Mouse (Mus musculus): Measurements from ENCODE around the gene Otud1. TPM values are rescaled to one million over a fixed set of nuclear protein-coding genes. Genes with fewer than 3 reads are reported as not detected.

Gene Otud1
- polyA plus RNA-seq, 1 experiment: 12.4 TPM

- no peak for TF ChIP-seq CTCF (IDR thresholded peaks at IDR 0.05; ENCODE audit: extremely low read depth, insufficient read depth, insufficient read length, insufficient replicate concordance)
- TF ChIP-seq POLR2A (IDR thresholded peaks at IDR 0.05; ENCODE audit: low read depth, low read length): no peak
- Histone ChIP-seq H3K36me3 (ENCODE audit: control insufficient read depth, insufficient read depth, low read length) (no peaks in the 10 kb centered on the region), H3K4me1 (ENCODE audit: control insufficient read depth, insufficient read depth, insufficient read length) (peaks cover 9% of the 10 kb centered on the region), H3K27me3 (ENCODE audit: control insufficient read depth, insufficient read depth, low read length) (no peaks in the 10 kb centered on the region), H3K4me3 (ENCODE audit: extremely low read depth, insufficient read depth, insufficient read length) (peak overlapping the region; percentile 91), H3K27ac (ENCODE audit: insufficient read depth, low read length) (peak overlapping the region; percentile 95)
- WGBS: 5% methylated on average over 49 of the region's 49 CpGs
- DNase-seq (ENCODE audit: low read depth in 1 of 2, low spot score in 2 of 2): peak in 1 of 2 experiments; percentile 40
These were observed 1.3 kb downstream of the Otud1 start for GRCm38 (mm10) chr2:19658661-19659384.

- Histone ChIP-seq H3K4me3 (ENCODE audit: extremely low read depth, insufficient read depth, insufficient read length) (no peak overlapping the region), H3K27ac (ENCODE audit: insufficient read depth, low read length) (no peak overlapping the region), H3K4me1 (ENCODE audit: control insufficient read depth, insufficient read depth, insufficient read length) (peaks cover 9% of the 10 kb centered on the region), H3K27me3 (ENCODE audit: control insufficient read depth, insufficient read depth, low read length) (no peaks in the 10 kb centered on the region), H3K36me3 (ENCODE audit: control insufficient read depth, insufficient read depth, low read length) (no peaks in the 10 kb centered on the region)
- no peak for DNase-seq (ENCODE audit: low read depth in 1 of 2, low spot score in 2 of 2)
- TF ChIP-seq POLR2A (IDR thresholded peaks at IDR 0.05; ENCODE audit: low read depth, low read length) (no peak), CTCF (IDR thresholded peaks at IDR 0.05; ENCODE audit: extremely low read depth, insufficient read depth, insufficient read length, insufficient replicate concordance) (no peak)
These were observed 3.3 kb downstream of the Otud1 start for GRCm38 (mm10) chr2:19660875-19661274.

- Histone ChIP-seq H3K4me3 (ENCODE audit: extremely low read depth, insufficient read depth, insufficient read length) (no peak overlapping the region), H3K4me1 (ENCODE audit: control insufficient read depth, insufficient read depth, insufficient read length) (peaks cover 10% of the 10 kb centered on the region; the same call in 1 of the 2 replicates), H3K36me3 (ENCODE audit: control insufficient read depth, insufficient read depth, low read length) (no peaks in the 10 kb centered on the region), H3K27me3 (ENCODE audit: control insufficient read depth, insufficient read depth, low read length) (no peaks in the 10 kb centered on the region), H3K27ac (ENCODE audit: insufficient read depth, low read length) (no peak overlapping the region)
- no peak for DNase-seq (ENCODE audit: low read depth in 1 of 2, low spot score in 2 of 2)
- TF ChIP-seq POLR2A (IDR thresholded peaks at IDR 0.05; ENCODE audit: low read depth, low read length) (no peak), CTCF (IDR thresholded peaks at IDR 0.05; ENCODE audit: extremely low read depth, insufficient read depth, insufficient read length, insufficient replicate concordance) (no peak)
- 77% methylated on average over 4 of the region's 4 CpGs for WGBS
These were observed 5.7 kb downstream of the Otud1 start for GRCm38 (mm10) chr2:19663146-19663848.

- Histone ChIP-seq H3K27ac (ENCODE audit: insufficient read depth, low read length) (no peak overlapping the region), H3K4me3 (ENCODE audit: extremely low read depth, insufficient read depth, insufficient read length) (no peak overlapping the region), H3K4me1 (ENCODE audit: control insufficient read depth, insufficient read depth, insufficient read length) (peaks cover 6% of the 10 kb centered on the region; the same call in 1 of the 2 replicates), H3K27me3 (ENCODE audit: control insufficient read depth, insufficient read depth, low read length) (no peaks in the 10 kb centered on the region), H3K36me3 (ENCODE audit: control insufficient read depth, insufficient read depth, low read length) (no peaks in the 10 kb centered on the region)
- no peak for TF ChIP-seq CTCF (IDR thresholded peaks at IDR 0.05; ENCODE audit: extremely low read depth, insufficient read depth, insufficient read length, insufficient replicate concordance)
- TF ChIP-seq POLR2A (IDR thresholded peaks at IDR 0.05; ENCODE audit: low read depth, low read length): no peak
- no peak for DNase-seq (ENCODE audit: low read depth in 1 of 2, low spot score in 2 of 2)
- 96% methylated on average over 6 of the region's 6 CpGs for WGBS
These were observed 6.6 kb downstream of the Otud1 start for GRCm38 (mm10) chr2:19664147-19664546.

GRCm38 (mm10) chr2:19664555-19665475 lies 7.3 kb downstream of the Otud1 start:
- TF ChIP-seq POLR2A (IDR thresholded peaks at IDR 0.05; ENCODE audit: low read depth, low read length) (no peak), CTCF (IDR thresholded peaks at IDR 0.05; ENCODE audit: extremely low read depth, insufficient read depth, insufficient read length, insufficient replicate concordance) (no peak)
- Histone ChIP-seq H3K27me3 (ENCODE audit: control insufficient read depth, insufficient read depth, low read length) (no peaks in the 10 kb centered on the region), H3K27ac (ENCODE audit: insufficient read depth, low read length) (no peak overlapping the region), H3K36me3 (ENCODE audit: control insufficient read depth, insufficient read depth, low read length) (no peaks in the 10 kb centered on the region), H3K4me3 (ENCODE audit: extremely low read depth, insufficient read depth, insufficient read length) (no peak overlapping the region), H3K4me1 (ENCODE audit: control insufficient read depth, insufficient read depth, insufficient read length) (peaks cover 5% of the 10 kb centered on the region; the same call in 1 of the 2 replicates)
- WGBS: 69% methylated on average over 7 of the region's 7 CpGs
- no peak for DNase-seq (ENCODE audit: low read depth in 1 of 2, low spot score in 2 of 2)

- peak; percentile 39 to 56 for DNase-seq (ENCODE audit: low read depth in 1 of 2, low spot score in 2 of 2)
- no peaks in the 10 kb centered on the region for H3K36me3 ChIP-seq (ENCODE audit: control insufficient read depth, insufficient read depth, low read length)
- H3K27me3 ChIP-seq (ENCODE audit: control insufficient read depth, insufficient read depth, low read length): no peaks in the 10 kb centered on the region
- WGBS: 7% methylated on average over 3 of the region's 3 CpGs
- TF ChIP-seq CTCF (IDR thresholded peaks at IDR 0.05; ENCODE audit: extremely low read depth, insufficient read depth, insufficient read length, insufficient replicate concordance): no peak
- no peak for TF ChIP-seq POLR2A (IDR thresholded peaks at IDR 0.05; ENCODE audit: low read depth, low read length)
- no peak overlapping the region for H3K27ac ChIP-seq (ENCODE audit: insufficient read depth, low read length)
- no peak overlapping the region for H3K4me3 ChIP-seq (ENCODE audit: extremely low read depth, insufficient read depth, insufficient read length)
- H3K4me1 ChIP-seq (ENCODE audit: control insufficient read depth, insufficient read depth, insufficient read length): peaks cover 5% of the 10 kb centered on the region; the same call in 1 of the 2 replicates
These were observed 8.3 kb downstream of the Otud1 start for GRCm38 (mm10) chr2:19665841-19666240.

Measured in spleen, adult 2 months (tissue).